Mouse (Mus musculus): Measurements from ENCODE around the gene Vps45. TPM values are rescaled to one million over a fixed set of nuclear protein-coding genes. Genes with fewer than 3 reads are reported as not detected.

Vps45 gene
- total and polyA plus RNA-seq, 2 experiments from 2014 or later = 24.9 to 61.8 TPM

- Histone ChIP-seq H3K27me3 (ENCODE audit: insufficient read depth, low read length) (no peaks in the 10 kb centered on the region), H3K27ac (no peak overlapping the region), H3K4me3 (ENCODE audit: low read length) (no peak overlapping the region), H3K36me3 (ENCODE audit: insufficient read depth, low read length) (no peaks in the 10 kb centered on the region), H3K4me1 (ENCODE audit: insufficient read depth, low read length) (no peaks in the 10 kb centered on the region), H3K9ac (replicated peaks; ENCODE audit: low read length) (no peak overlapping the region), H3K4me2 (ENCODE audit: low read depth, low read length) (no peak overlapping the region), H3K9me3 (ENCODE audit: low read length) (no peaks in the 10 kb centered on the region)
- 74% methylated on average over 3 of the region's 3 CpGs for WGBS
- no peak for DNase-seq (ENCODE audit: low spot score)
- ATAC-seq = no peak
- TF ChIP-seq CTCF (IDR thresholded peaks at IDR 0.05; ENCODE audit: low read depth) = no peak
These were observed 20.4 kb upstream of the Vps45 start for GRCm38 (mm10) chr3:96078711-96079110.

GRCm38 (mm10) chr3:96078066-96078465 lies 19.8 kb upstream of the Vps45 start:
- ATAC-seq (no peak), DNase-seq (ENCODE audit: low spot score) (no peak)
- no peak overlapping the region for H3K4me2 ChIP-seq (ENCODE audit: low read depth, low read length)
- 74% methylated on average over 6 of the region's 6 CpGs for WGBS
- TF ChIP-seq CTCF (IDR thresholded peaks at IDR 0.05; ENCODE audit: low read depth) = no peak
- H3K27ac ChIP-seq = no peak overlapping the region
- no peaks in the 10 kb centered on the region for H3K9me3 ChIP-seq (ENCODE audit: low read length)
- H3K4me3 ChIP-seq (ENCODE audit: low read length) = no peak overlapping the region
- H3K36me3 ChIP-seq (ENCODE audit: insufficient read depth, low read length) = no peaks in the 10 kb centered on the region
- H3K9ac ChIP-seq (replicated peaks; ENCODE audit: low read length) = no peak overlapping the region
- no peaks in the 10 kb centered on the region for H3K4me1 ChIP-seq (ENCODE audit: insufficient read depth, low read length)
- H3K27me3 ChIP-seq (ENCODE audit: insufficient read depth, low read length) = no peaks in the 10 kb centered on the region

- H3K9ac ChIP-seq (replicated peaks; ENCODE audit: low read length) = no peak overlapping the region
- WGBS = 54% methylated on average over 12 of the region's 12 CpGs
These were observed 14.7 kb upstream of the Vps45 start for GRCm38 (mm10) chr3:96072921-96073486.

GRCm38 (mm10) chr3:96070241-96070640 lies 12.0 kb upstream of the Vps45 start:
- WGBS = 79% methylated on average over 4 of the region's 4 CpGs
- TF ChIP-seq CTCF (IDR thresholded peaks at IDR 0.05; ENCODE audit: low read depth) = no peak
- DNase-seq (ENCODE audit: low spot score) (no peak), ATAC-seq (no peak)
- no peak overlapping the region for H3K9ac ChIP-seq (replicated peaks; ENCODE audit: low read length)
- no peak overlapping the region for H3K4me3 ChIP-seq (ENCODE audit: low read length)
- H3K27ac ChIP-seq = no peak overlapping the region
- no peaks in the 10 kb centered on the region for H3K4me1 ChIP-seq (ENCODE audit: insufficient read depth, low read length)
- H3K27me3 ChIP-seq (ENCODE audit: insufficient read depth, low read length) = no peaks in the 10 kb centered on the region
- H3K9me3 ChIP-seq (ENCODE audit: low read length) = no peaks in the 10 kb centered on the region
- H3K4me2 ChIP-seq (ENCODE audit: low read depth, low read length) = no peak overlapping the region
- H3K36me3 ChIP-seq (ENCODE audit: insufficient read depth, low read length) = no peaks in the 10 kb centered on the region

More at GRCm38 (mm10) chr3:96072921-96073486, 14.7 kb upstream of the Vps45 start:
- no peak overlapping the region; the same call in 1 of the 2 replicates for H3K27ac ChIP-seq
- ATAC-seq = no peak
- H3K4me1 ChIP-seq (ENCODE audit: insufficient read depth, low read length) = no peaks in the 10 kb centered on the region
- no peaks in the 10 kb centered on the region for H3K27me3 ChIP-seq (ENCODE audit: insufficient read depth, low read length)
- no peak overlapping the region for H3K4me2 ChIP-seq (ENCODE audit: low read depth, low read length)
- no peak for TF ChIP-seq CTCF (IDR thresholded peaks at IDR 0.05; ENCODE audit: low read depth)
- DNase-seq (ENCODE audit: low spot score) = no peak
- H3K4me3 ChIP-seq (ENCODE audit: low read length) = no peak overlapping the region
- no peaks in the 10 kb centered on the region for H3K9me3 ChIP-seq (ENCODE audit: low read length)
- no peaks in the 10 kb centered on the region for H3K36me3 ChIP-seq (ENCODE audit: insufficient read depth, low read length)

GRCm38 (mm10) chr3:96069542-96069941 lies 11.3 kb upstream of the Vps45 start:
- H3K4me3 ChIP-seq (ENCODE audit: low read length) = no peak overlapping the region
- H3K36me3 ChIP-seq (ENCODE audit: insufficient read depth, low read length) = no peaks in the 10 kb centered on the region
- no peak overlapping the region for H3K9ac ChIP-seq (replicated peaks; ENCODE audit: low read length)
- WGBS = 48% methylated on average over 1 of the region's 1 CpGs
- H3K4me1 ChIP-seq (ENCODE audit: insufficient read depth, low read length) = no peaks in the 10 kb centered on the region
- no peak for DNase-seq (ENCODE audit: low spot score)
- peak; percentile 28 for TF ChIP-seq CTCF (IDR thresholded peaks at IDR 0.05; ENCODE audit: low read depth)
- no peaks in the 10 kb centered on the region for H3K27me3 ChIP-seq (ENCODE audit: insufficient read depth, low read length)
- ATAC-seq = no peak
- no peaks in the 10 kb centered on the region for H3K9me3 ChIP-seq (ENCODE audit: low read length)
- H3K27ac ChIP-seq = no peak overlapping the region
- H3K4me2 ChIP-seq (ENCODE audit: low read depth, low read length) = no peak overlapping the region

- H3K27ac ChIP-seq = no peak overlapping the region
- no peaks in the 10 kb centered on the region for H3K9me3 ChIP-seq (ENCODE audit: low read length)
- H3K4me2 ChIP-seq (ENCODE audit: low read depth, low read length) = no peak overlapping the region
- H3K9ac ChIP-seq (replicated peaks; ENCODE audit: low read length) = no peak overlapping the region
- H3K4me3 ChIP-seq (ENCODE audit: low read length) = no peak overlapping the region
- TF ChIP-seq CTCF (IDR thresholded peaks at IDR 0.05; ENCODE audit: low read depth) = no peak
- 92% methylated on average over 6 of the region's 6 CpGs for WGBS
- no peak for DNase-seq (ENCODE audit: low spot score)
- ATAC-seq = no peak
- H3K36me3 ChIP-seq (ENCODE audit: insufficient read depth, low read length) = no peaks in the 10 kb centered on the region
- no peaks in the 10 kb centered on the region for H3K27me3 ChIP-seq (ENCODE audit: insufficient read depth, low read length)
- no peaks in the 10 kb centered on the region for H3K4me1 ChIP-seq (ENCODE audit: insufficient read depth, low read length)
These were observed 10.8 kb upstream of the Vps45 start for GRCm38 (mm10) chr3:96069046-96069445.

DNA sequence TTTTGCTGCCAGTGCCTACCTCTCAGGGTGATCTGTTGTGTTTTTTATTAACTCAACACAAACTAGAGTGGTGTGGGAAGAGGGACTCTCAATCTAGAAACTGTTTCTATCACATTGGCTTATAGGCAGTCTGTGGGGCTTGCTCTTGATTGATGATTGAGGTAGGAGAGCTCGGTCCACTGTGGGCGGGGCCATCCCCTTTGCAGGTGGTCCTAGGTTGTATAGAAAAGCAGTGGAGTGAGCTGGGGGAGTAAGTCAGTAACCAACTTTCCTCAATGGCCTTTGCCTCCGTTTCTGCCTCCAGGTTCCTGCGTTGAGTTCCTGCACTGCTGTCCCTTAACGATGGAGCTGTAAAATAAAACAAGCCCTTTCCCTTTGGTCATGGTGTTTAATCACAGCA lies 8.5 kb upstream of the Vps45 start:
- ATAC-seq (no peak), DNase-seq (ENCODE audit: low spot score) (no peak)
- Histone ChIP-seq H3K36me3 (ENCODE audit: insufficient read depth, low read length) (no peaks in the 10 kb centered on the region), H3K9ac (replicated peaks; ENCODE audit: low read length) (no peak overlapping the region), H3K4me3 (ENCODE audit: low read length) (no peak overlapping the region), H3K27me3 (ENCODE audit: insufficient read depth, low read length) (no peaks in the 10 kb centered on the region), H3K27ac (no peak overlapping the region), H3K9me3 (ENCODE audit: low read length) (no peaks in the 10 kb centered on the region), H3K4me1 (ENCODE audit: insufficient read depth, low read length) (no peaks in the 10 kb centered on the region), H3K4me2 (ENCODE audit: low read depth, low read length) (no peak overlapping the region)
- TF ChIP-seq CTCF (IDR thresholded peaks at IDR 0.05; ENCODE audit: low read depth) = no peak
- 90% methylated on average over 5 of the region's 5 CpGs for WGBS
